Mouse (Mus musculus): Measurements from ENCODE around the gene Gabra5. TPM values are rescaled to one million over a fixed set of nuclear protein-coding genes. Genes with fewer than 3 reads are reported as not detected.

The Gabra5 gene
- polyA plus RNA-seq (2012; rRNA removed), result not detected in 2 replicates

DNA sequence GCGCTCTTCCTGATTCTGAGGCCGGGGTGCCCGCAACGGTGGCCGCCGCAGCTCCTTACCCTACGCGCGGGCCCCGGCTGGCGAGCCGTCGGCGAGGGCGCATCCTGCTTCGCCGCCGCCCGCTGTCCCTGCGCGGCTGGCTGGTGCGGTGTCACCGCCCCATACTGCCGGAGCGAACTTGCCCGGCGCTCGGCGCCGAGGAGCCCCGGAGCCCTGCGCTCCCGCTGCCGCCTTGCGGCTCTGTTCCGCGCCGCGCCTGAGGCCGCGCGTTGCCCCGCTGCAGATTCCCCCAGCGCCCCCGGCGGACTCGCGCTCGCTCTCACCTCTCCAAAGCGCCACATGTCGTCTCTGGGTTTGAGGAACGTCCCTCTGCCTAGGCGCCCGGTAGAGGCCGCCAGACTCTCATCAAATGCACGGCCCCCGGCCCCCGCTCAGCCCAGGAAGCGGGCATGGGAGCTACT lies at the start of gene Gabra5:
Gabra5 (minus strand) TSS at position 379 of the 461 bp plus-strand sequence.

DNA sequence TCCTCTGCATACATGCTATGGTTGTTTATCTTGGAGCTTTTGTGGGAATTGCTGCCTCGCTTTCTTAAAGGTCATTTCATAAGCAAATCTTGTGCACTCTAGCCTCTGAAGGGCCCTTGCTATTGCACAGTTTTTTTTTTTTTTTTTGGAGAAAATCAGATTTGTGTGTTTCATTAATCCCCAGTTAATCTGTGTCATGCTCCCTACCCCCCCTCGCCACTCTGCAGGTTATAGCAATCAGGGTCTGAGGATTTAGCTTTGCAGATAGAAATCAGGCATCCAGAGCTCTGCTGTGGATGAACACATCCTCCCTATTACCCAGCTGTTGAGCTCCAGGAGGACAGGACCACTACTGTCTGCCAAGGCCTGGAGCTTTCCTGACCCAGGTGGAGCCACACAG lies 90.5 kb downstream of the Gabra5 start, which contains the start of gene Gabrb3:
Gabrb3 (plus strand) TSS at position 301 of the 400 bp plus-strand sequence.

DNA sequence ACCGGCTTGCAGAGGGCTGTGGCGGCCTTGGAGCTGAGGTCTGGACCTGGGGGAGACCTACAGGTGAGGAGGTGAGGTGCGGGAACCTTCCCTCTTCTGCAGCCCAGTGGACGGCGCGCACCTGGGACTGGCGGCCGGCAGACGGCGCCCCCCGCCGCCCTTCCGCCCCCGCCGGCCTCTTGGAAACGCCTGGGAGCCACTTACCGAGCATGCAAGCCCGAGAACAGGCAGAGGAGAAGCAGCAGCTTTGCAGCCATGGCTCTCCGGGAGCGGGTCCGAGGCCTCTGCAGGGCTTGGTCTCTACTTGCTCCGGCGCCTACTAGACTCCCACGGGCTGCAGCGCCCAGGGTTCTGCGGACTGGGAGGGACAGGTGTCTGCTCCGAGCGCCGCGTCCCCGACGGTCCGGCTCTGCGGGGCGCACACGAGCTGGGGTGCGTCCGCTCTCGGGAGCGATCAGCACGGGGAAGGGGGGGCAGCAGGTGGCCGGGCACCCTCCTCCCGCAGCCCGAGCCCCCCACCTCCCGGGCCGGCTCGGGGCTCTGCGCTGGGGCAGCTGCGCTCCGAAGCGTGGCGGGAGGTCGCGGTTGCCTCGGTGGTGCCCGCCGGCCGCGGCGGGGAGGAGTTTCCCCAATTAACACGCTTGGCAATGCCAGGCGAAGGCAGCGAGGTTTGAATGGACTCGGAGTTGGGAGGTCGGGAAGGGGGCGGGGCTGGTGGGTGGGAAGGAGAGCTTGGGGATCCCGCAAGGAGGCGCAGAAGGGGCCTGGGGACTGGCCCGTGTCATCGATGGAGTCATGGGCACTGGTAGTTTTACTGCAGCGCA lies 123.1 kb downstream of the Gabra5 start, which contains the start of gene Gabrg3:
Gabrg3 (minus strand) TSS at position 672 of the 824 bp plus-strand sequence.

Other genes with a start within 250 kb of the Gabra5 start
- gene Gabrg3, start 122.9 kb downstream of the Gabra5 start, polyA plus RNA-seq (2012; rRNA removed), result 0.41 and 1.3 TPM in 2 replicates
- 0.25 and 0.35 TPM in 2 replicates for gene Gabrb3, start 90.4 kb downstream of the Gabra5 start, polyA plus RNA-seq (2012; rRNA removed)